ENCODE assay signal across 9 mouse cellular contexts in the genomic region with DNA sequence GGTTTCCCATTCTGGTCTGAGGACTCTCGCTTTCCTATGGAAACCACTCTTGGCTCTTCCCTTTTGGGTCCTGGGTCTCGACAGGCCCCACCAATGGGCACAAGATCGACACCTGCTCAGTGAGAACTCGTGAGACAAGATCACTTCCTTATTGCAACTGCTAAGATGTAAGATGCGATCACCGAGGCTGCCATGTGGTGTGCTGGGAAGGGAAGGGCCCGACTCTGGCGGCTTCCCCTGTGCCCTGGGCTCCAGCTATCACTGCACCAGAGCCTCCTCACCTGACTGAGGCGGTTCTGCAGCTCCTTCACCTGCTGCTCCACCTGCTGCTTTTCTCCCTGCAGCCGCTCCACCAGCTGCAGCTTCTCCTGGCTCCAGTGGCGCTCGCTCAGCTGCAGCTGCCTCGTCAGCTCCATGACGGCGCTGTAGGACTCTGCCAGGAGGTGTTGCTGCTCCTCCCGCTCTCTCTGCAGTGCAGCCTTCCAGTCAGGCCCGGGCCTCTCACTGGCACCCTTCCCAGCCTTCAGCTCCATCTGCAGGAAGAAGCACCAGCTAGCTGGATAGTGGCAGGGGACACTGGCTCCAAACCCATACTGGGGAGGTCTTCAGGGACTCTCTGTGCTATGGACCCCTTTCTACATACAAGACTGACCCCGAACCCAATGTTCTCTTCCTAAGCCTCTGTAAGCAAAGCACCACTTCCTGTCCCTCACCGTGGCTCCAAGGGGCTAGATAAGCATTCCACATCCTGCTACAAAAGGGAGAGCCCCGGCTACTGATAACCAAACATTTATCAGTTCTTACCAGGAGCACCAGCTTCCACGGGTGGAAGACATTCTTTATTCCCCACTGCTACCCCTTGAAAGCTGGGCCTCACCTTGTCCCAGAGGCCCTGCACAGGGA. TPM values are rescaled to one million over a fixed set of nuclear protein-coding genes. Genes with fewer than 3 reads are reported as not detected.
A peak's percentile ranks its signal among the peaks of the same experiment; 100 is the strongest.
DNase-seq lines count a peak whose midpoint lies in the region; ATAC-seq and TF ChIP-seq lines count a peak whose summit lies in the region.
"Had no signal": no experiment of that assay in that cellular context is flagged by ENCODE, and none has a peak within 500 bp of the region (broad histone marks: within the 10 kb centered on the region; RNA-seq: fewer than 3 reads in every experiment).

No protein-coding gene starts in this region.

- peaks cover 19% of the 10 kb centered on the region for H3K4me1 ChIP-seq in liver, postnatal 0 days (ENCODE audit: insufficient read depth)
- H3K4me1 ChIP-seq in neural tube, embryonic 15.5 days = no peaks in the 10 kb centered on the region

- intact Hi-C loops in heart, postnatal 10 days (cut with DNase I) = no loop called here

- TF ChIP-seq CTCF in liver, postnatal 0 days (IDR thresholded peaks at IDR 0.05; ENCODE audit: low read depth) = peak; percentile 34

- no peaks in the 10 kb centered on the region for H3K27me3 ChIP-seq in liver, postnatal 0 days (ENCODE audit: insufficient read depth, low read length)
- no peaks in the 10 kb centered on the region for H3K27me3 ChIP-seq in neural tube, embryonic 15.5 days (replicated peaks)
- H3K27me3 ChIP-seq: Patski had no signal

- H3K36me3 ChIP-seq in liver, postnatal 0 days (replicated peaks; ENCODE audit: insufficient read depth, low read length) = peaks cover 30% of the 10 kb centered on the region
- H3K36me3 ChIP-seq in neural tube, embryonic 15.5 days = peaks cover 95% of the 10 kb centered on the region

- peak; percentile 88 for TF ChIP-seq EP300 in liver, postnatal 0 days (IDR thresholded peaks at IDR 0.05; ENCODE audit: low read depth)

- H3K4me2 ChIP-seq in liver, postnatal 0 days (ENCODE audit: low read depth, low read length) = peak overlapping the region; percentile 72
- no peak overlapping the region for H3K4me2 ChIP-seq in neural tube, embryonic 15.5 days

- peak; percentile 82 for ATAC-seq in liver, postnatal 0 days
- ATAC-seq in neural tube, embryonic 15.5 days (ENCODE audit: low FRiP score) = no peak
- ATAC-seq: Patski had no signal

- DNase-seq in layer of hippocampus, adult 11-12 months (ENCODE audit: low spot score) = peak; percentile 78
- DNase-seq in layer of hippocampus, adult 9-10 months (ENCODE audit: low spot score) = no peak
- DNase-seq in cerebellum, adult 9-11 months = peak; percentile 87
- DNase-seq in heart, postnatal 10 days = peak; percentile 63 to 69
- DNase-seq in liver, postnatal 0 days = peak; percentile 63
- no peak for DNase-seq in adrenal gland, adult 18-20 months (ENCODE audit: low spot score in 2 of 2)
- DNase-seq in lung, postnatal 25 days (ENCODE audit: low spot score) = no peak

- H3K9ac ChIP-seq in liver, postnatal 0 days (replicated peaks) = peak overlapping the region; percentile 48
- H3K9ac ChIP-seq in neural tube, embryonic 15.5 days (replicated peaks) = no peak overlapping the region

- peak overlapping the region; percentile 40 for H3K4me3 ChIP-seq in liver, postnatal 0 days (ENCODE audit: low read depth, low read length)
- H3K4me3 ChIP-seq in neural tube, embryonic 15.5 days (replicated peaks) = no peak overlapping the region

- peak overlapping the region; percentile 76 for H3K27ac ChIP-seq in liver, postnatal 0 days (ENCODE audit: low read depth)
- no peak overlapping the region for H3K27ac ChIP-seq in neural tube, embryonic 15.5 days (replicated peaks)

- H3K9me3 ChIP-seq in liver, postnatal 0 days (ENCODE audit: low read length) = peaks cover 4% of the 10 kb centered on the region; the same call in 1 of the 2 replicates
- H3K9me3 ChIP-seq in neural tube, embryonic 15.5 days (replicated peaks) = no peaks in the 10 kb centered on the region

- WGBS in liver, postnatal 0 days (ENCODE audit: insufficient replicate concordance) = 41% methylated on average over 21 of the region's 21 CpGs
- WGBS in neural tube, embryonic 15.5 days = 91% methylated on average over 21 of the region's 21 CpGs

RNA-seq across cellular contexts. Expression of a gene that starts 20.4 kb away (rescaled TPM):
- 10 to 100 TPM in 1 of 2 experiments, 1 to 10 TPM in 1; 7.7 to 10.5 TPM for total RNA-seq in heart, postnatal 10 days (2021)
- polyA plus RNA-seq in liver, postnatal 0 days (2015; fragmentation: Nextera tagmentation; extraction: Ambion mirVana) = 12.4 and 14.0 TPM in 2 replicates
- 1 to 10 TPM; 2.8 to 3.8 TPM for total RNA-seq in adrenal gland, adult 18-20 months (2021)
- polyA plus RNA-seq in neural tube, embryonic 15.5 days (2015; fragmentation: Nextera tagmentation; extraction: Ambion mirVana) = 8.3 and 13.8 TPM in 2 replicates

RNA-seq across cellular contexts. Expression of a gene that starts 35.5 kb away (rescaled TPM):
- total RNA-seq in heart, postnatal 10 days (2021) = 10 to 100 TPM; 25.9 to 26.5 TPM
- polyA plus RNA-seq in liver, postnatal 0 days (2015; fragmentation: Nextera tagmentation; extraction: Ambion mirVana) = 10.0 and 11.3 TPM in 2 replicates
- total RNA-seq in adrenal gland, adult 18-20 months (2021) = 10 to 100 TPM; 61.0 to 87.7 TPM
- polyA plus RNA-seq in neural tube, embryonic 15.5 days (2015; fragmentation: Nextera tagmentation; extraction: Ambion mirVana) = 158 and 168 TPM in 2 replicates

RNA-seq across cellular contexts. Expression of a gene that starts 51.7 kb away (rescaled TPM):
- 10 to 100 TPM; 33.3 to 34.6 TPM for total RNA-seq in heart, postnatal 10 days (2021)
- 0.65 and 1.0 TPM in 2 replicates for polyA plus RNA-seq in liver, postnatal 0 days (2015; fragmentation: Nextera tagmentation; extraction: Ambion mirVana)
- 10 to 100 TPM; 31.4 to 36.2 TPM for total RNA-seq in adrenal gland, adult 18-20 months (2021)
- 3.3 and 4.9 TPM in 2 replicates for polyA plus RNA-seq in neural tube, embryonic 15.5 days (2015; fragmentation: Nextera tagmentation; extraction: Ambion mirVana)

RNA-seq across cellular contexts. Expression of a gene that starts 59.5 kb away (rescaled TPM):
- total RNA-seq in heart, postnatal 10 days (2021) = not detected
- polyA plus RNA-seq in liver, postnatal 0 days (2015; fragmentation: Nextera tagmentation; extraction: Ambion mirVana) = not detected in 2 replicates
- not detected for total RNA-seq in adrenal gland, adult 18-20 months (2021)
- polyA plus RNA-seq in neural tube, embryonic 15.5 days (2015; fragmentation: Nextera tagmentation; extraction: Ambion mirVana) = 0.43 TPM in 1 of 2 replicates, not detected in the other

Comparison
In these comparisons a context has a peak if more than half of its experiments do, and no peak if none do; other contexts are left out.
1. DNase-seq: peak in layer of hippocampus, adult 11-12 months (single experiment), cerebellum, adult 9-11 months (single experiment), heart, postnatal 10 days (2 of 2) and liver, postnatal 0 days (single experiment); none in layer of hippocampus, adult 9-10 months (single experiment), adrenal gland, adult 18-20 months (0 of 2) and lung, postnatal 25 days (single experiment).